14 mouse cellular contexts compared by ENCODE assay signal in genomic region chr2:155046803-155047202, GRCm38 (mm10). TPM values are rescaled to one million over a fixed set of nuclear protein-coding genes. Genes with fewer than 3 reads are reported as not detected.
"Had no signal": no experiment of that assay in that cellular context is flagged by ENCODE, and none has a peak within 500 bp of the region (broad histone marks: within the 10 kb centered on the region; RNA-seq: fewer than 3 reads in every experiment).

No protein-coding gene starts in this region.

- H3K9ac ChIP-seq: kidney, embryonic 15.5 days; limb, embryonic 12.5 days; liver, embryonic 13.5 days; liver, postnatal 0 days; midbrain, embryonic 15.5 days; neural tube, embryonic 13.5 days had no signal

- H3K4me3 ChIP-seq: kidney, embryonic 15.5 days; liver, embryonic 13.5 days; megakaryocyte, embryonic 14.5 days; midbrain, embryonic 15.5 days; neural tube, embryonic 13.5 days had no signal

- H3K9me3 ChIP-seq: kidney, embryonic 15.5 days; limb, embryonic 12.5 days; liver, embryonic 13.5 days; megakaryocyte, embryonic 14.5 days; midbrain, embryonic 15.5 days; neural tube, embryonic 13.5 days had no signal

- H3K27me3 ChIP-seq: limb, embryonic 12.5 days; midbrain, embryonic 15.5 days; neural tube, embryonic 13.5 days had no signal

- H3K36me3 ChIP-seq: kidney, embryonic 15.5 days; limb, embryonic 12.5 days; liver, embryonic 13.5 days; midbrain, embryonic 15.5 days; neural tube, embryonic 13.5 days had no signal

- H3K27ac ChIP-seq: kidney, embryonic 15.5 days; liver, embryonic 13.5 days; midbrain, embryonic 15.5 days; neural tube, embryonic 13.5 days had no signal

- DNase-seq: kidney, postnatal 14 days; layer of hippocampus, adult 9-11 months; layer of hippocampus, postnatal 36 days; liver; liver, embryonic 13.5 days; liver, postnatal 0 days; lung, postnatal 36 days; right cerebral cortex, postnatal 14 days had no signal

RNA-seq across cellular contexts. Expression of gene Gm14226, which starts 28.7 kb away (rescaled TPM):
- polyA plus RNA-seq: small intestine, adult 2 months had no signal
